Mouse (Mus musculus) heart, adult 9 months (tissue): ENCODE measurements at regions not wholly inside any gene's neighbourhood (a gene's known extent, or its start where the extent isn't known, plus 50 kb on each side); places are given as distances from the start of the nearest gene placed in this dataset.

Experiments
- DNase-seq, 2 experiments: peaks; one replicate each; pipeline ENCODE4 v3.0.0; 2022; ENCODE audit warnings: low spot score in 2 of 2

DNA sequence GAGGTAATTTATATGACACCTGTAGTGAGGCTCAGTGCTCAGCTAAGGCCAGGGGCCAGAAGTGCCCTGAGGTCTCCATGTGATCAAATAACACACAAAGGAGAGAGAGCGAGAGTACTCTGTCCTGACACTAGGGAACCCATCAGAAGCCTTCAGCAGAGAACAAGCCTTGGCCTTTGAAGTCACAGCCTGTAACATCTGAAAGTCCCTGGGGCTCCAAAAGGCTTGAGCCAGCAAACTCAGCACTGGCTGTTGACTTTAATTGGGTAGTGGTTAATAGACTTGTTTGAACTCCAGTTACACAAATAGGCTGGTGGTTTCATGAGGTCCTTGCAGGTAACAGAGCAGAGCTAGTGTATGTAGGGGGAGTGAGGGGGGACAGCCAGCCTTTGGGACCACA is 422.5 kb downstream of the Matn1 start:
- no peak for DNase-seq

- DNase-seq = no peak
These were observed 428.3 kb downstream of the Matn1 start for GRCm38 (mm10) chr4:131372517-131372916.

GRCm38 (mm10) chr4:131373172-131373571 is 429.0 kb downstream of the Matn1 start:
- no peak for DNase-seq

- DNase-seq = no peak
These were observed 430.5 kb downstream of the Matn1 start for GRCm38 (mm10) chr4:131374527-131375290.

DNA sequence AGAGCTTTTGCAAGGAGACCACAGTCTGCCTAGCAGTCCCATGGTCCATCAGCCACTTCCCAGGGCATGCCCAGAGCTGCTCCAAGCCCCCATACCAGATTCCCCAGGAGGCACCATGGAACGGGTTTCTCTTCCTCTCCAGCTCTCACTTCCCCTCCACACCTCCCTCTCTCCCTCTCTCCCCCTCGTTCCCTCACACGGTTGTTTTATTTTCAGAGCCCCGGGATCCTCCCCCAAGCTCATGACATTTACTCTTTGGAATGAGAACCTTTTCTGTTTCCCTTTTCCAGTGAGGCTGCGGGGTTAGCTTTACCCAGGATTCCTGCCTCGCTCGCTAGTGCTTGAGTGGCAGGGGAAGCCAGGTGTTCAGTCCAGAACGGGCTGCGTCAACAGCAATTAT is 436.9 kb downstream of the Matn1 start:
- DNase-seq = no peak

GRCm38 (mm10) chr4:131381529-131381928 is 437.3 kb downstream of the Matn1 start:
- DNase-seq = no peak

DNA sequence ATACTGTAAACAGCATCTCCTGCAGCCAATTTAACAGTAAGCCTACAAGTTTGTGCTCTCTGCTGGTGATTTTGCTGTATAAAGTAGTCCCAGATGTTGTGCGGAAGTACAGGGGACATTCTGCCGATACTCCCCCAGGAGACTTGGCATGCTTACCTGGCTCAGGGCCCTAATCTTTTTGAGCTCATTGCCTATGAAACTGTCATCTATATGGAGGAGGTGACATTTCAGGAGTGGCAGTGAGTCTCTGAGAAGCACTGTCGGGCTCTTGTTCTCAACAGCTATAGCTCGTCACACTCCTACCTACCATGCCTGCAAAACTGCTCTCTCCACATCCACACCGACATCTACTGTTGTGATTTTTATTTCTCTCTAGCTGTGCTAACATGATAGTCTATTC is 439.7 kb downstream of the Matn1 start:
- no peak for DNase-seq

- DNase-seq = no peak
These were observed 442.8 kb downstream of the Matn1 start for GRCm38 (mm10) chr4:131386961-131387360.

DNA sequence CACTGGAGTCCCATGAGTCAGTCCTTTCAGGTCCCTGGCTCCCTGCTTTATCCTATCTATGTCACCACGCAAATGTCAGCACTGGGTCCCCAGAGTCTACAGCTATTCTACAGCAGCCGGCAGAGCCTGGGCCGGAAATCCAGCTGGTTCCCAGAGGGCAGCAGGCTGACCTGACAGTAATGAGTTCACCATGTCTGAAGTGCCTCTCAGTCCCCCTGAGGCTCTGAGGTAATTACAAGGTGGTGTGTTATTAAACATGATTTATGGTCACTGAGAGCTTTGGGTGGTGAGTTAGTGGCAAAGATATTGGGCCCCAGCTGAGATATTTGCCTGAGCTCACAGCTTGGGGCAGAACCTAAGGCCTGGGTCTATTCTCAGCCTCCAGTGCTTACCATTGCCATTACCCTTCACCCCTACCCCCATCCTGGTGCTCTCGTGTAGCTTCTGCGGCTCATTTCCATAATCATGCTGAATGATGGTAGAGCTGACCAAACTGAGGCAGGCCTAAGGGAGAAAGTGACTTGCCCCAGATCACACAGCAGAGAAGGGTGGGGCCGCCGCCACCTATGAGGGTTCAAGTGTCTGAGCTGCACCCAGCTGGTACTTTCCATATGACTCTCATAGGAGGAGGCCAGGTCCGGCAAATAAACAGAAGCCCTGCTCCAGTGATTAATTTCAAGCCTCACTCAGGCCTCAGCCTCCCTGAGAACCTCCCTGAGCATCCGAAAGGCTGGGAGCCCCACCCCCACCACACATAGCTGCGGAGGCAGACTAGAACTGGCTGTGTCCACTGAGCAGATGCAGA is 446.8 kb downstream of the Ptpru start:
- DNase-seq = no peak

DNA sequence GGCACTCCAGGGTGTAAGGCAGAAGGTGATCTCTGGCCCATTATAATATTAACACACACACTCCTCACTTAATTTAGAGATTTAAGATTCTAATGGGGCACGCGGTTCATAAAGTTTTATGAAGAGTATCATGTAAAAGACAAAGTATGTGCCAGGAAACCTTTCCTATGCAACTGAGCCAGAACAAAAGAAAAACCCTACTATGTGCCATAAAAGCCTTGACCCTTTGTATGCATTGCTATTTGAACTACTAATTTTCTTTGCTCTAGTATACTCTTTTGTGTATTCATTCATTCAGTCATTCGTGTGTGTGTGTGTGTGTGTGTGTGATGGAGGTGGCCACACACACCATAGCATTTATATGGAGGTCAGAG is 446.2 kb downstream of the Ptpru start:
- DNase-seq = no peak

GRCm38 (mm10) chr4:131392478-131392877 is 445.6 kb downstream of the Ptpru start:
- DNase-seq = no peak

DNA sequence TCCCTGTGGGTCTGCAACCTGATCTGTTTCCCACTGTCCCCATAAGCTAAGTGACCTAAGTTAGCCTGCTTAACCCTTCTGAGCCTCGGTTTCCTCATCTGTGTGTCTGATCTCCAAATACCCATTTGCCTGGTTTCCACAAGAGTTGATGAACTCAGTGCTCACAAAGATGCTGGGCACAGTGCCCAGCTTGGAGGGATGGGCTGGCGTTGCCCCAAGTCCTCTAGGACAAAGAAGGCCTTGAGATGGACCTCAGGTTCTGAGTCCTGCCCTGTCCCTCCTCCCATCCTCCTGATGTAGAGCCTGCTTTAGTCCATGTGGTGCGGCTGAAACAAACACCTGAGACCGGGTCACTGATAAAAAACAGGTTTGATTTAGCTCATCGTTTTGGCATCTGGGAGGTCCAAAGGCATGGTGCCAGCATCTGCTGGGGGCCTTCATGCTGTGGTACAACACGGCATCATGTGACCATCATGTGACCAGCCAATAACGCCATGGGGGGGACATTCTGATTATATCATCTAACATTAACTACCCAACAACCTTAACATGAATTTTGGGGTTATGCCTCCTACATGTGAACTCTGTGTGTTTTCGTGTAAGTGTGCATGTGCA is 441.8 kb downstream of the Ptpru start:
- DNase-seq = no peak

GRCm38 (mm10) chr4:131397161-131397560 is 440.9 kb downstream of the Ptpru start:
- no peak for DNase-seq

- DNase-seq = no peak
These were observed 437.3 kb downstream of the Ptpru start for GRCm38 (mm10) chr4:131400756-131401155.

GRCm38 (mm10) chr4:131401255-131401654 is 436.8 kb downstream of the Ptpru start:
- DNase-seq = no peak

- no peak for DNase-seq
These were observed 432.6 kb downstream of the Ptpru start for GRCm38 (mm10) chr4:131405376-131406017.

GRCm38 (mm10) chr4:131407464-131407863 is 430.6 kb downstream of the Ptpru start:
- no peak for DNase-seq

- DNase-seq = no peak
These were observed 429.4 kb downstream of the Ptpru start for GRCm38 (mm10) chr4:131408644-131409043.

GRCm38 (mm10) chr4:131409805-131410204 is 428.3 kb downstream of the Ptpru start:
- DNase-seq = no peak

DNA sequence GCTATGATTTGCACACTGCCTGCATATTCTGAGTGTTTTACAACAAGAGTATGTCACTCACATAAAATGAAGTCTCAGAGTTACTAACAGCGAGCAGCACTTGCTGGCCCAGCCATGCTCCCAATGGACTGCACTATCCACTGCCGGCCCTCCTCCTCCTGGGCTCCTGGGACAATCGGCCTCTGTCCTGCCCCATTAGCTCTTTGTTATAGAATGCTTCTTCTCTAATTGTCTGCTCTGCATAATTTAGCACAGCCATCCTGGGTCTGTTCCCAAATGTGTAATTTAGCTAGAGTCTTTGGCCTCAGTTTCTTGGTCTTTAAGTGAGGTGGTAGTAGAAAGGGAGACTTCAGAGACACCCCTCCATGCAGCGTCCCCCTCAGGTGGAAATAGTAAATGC is 426.2 kb downstream of the Ptpru start:
- no peak for DNase-seq

GRCm38 (mm10) chr4:131413380-131413779 is 424.7 kb downstream of the Ptpru start:
- no peak for DNase-seq

DNA sequence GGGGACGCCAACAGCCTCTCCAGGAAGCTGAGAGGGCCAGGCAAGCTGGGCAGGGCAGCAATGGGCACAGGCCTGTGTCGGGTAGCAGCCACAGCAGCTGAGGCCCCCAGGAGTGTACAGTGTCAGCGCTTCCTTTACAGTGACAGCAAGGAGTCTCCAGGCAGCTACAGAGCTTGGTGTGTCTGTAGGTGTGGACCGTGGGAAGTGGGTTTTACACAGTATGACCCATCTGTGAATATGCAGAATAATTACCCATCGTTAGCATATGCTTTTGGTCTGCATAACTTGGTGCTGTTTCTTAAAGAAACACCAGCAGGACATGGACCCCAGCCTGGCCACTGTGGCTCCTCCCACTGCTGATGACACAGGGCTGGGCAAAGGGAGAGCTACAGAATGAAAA is 422.6 kb downstream of the Ptpru start:
- DNase-seq = no peak
